Mouse (Mus musculus): Measurements from ENCODE around the gene BC024978.
"Not testable (repeated sequence)": the region's sequence is repeated elsewhere in the genome, so short reads cannot be mapped to it uniquely, and the experiment has no call there.

BC024978 gene

DNA sequence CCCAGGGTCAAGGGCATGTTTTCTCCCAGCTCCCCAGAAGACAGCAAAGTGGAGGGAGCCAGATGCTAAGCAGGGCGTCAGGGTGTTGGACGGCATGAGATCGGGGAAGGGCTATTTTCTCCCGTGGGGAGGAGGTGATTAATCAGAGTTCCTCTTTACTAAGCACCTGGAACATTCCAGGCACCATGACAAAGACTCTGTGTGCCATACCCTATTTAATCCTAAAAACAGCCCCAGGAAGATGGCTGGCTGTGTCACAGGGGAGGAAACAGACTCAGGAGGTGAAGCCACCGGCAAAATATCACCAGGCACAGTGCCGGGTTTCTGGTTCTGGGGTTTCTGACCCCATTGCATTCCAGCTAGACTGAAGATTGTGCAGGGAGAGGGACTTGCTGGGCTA lies 26.4 kb downstream of the BC024978 start:
- in situ Hi-C loops (cut with MboI; ENCODE audit: low sequenced_read_pairs): no loop called here

DNA sequence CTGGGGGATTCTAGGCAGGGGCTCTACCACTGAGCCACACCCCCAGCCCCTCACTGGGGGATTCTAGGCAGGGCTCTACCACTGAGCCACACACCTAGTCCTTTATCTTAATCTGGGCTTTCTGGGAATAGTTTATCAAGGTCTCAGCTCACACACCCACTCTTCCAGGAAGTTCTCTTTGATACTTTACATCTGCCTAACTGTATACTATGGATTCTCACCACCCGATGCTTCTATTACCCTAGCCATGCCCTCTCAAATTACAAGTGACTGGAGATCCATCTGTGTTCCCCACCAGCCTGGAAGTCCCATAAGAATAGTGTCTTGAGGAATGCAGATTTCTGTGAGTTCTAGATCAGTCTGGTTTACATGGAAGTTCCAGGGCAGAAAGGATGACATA lies 27.0 kb downstream of the BC024978 start:
- in situ Hi-C loops (cut with MboI; ENCODE audit: low sequenced_read_pairs): no loop called here

DNA sequence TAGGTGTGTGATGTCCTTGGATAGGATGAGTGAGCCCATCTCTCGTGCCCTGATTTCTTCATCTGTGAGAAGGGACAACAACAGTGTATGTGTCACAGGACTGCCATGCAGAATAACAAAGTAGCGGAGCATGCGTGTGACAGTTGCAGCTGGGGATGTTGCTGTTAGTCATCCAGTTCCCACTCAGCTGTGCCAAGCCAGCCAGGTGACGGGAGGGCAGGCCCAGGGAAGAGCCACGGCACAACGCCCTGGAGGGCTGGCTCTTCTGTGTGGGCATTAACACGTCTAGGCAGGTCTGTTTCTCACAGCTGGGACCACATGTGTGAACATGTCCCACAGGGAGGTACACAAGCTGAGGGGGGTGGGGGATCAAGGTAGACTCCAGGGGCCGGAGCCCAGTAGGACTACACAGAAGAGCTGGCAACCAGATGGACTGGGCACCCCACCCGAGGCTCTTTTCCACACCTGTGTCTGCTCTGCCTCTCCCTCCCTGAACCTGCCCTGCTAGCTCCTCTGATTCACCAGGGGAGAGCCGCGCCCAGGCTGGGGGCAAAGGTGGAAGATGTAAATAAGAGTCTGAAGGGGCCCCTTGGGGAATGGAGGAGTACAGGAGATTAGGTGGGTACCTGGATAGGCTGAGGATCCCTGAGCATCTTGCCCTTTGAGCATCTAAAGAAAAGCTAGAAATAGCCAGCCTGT lies 29.4 kb downstream of the BC024978 start:
- in situ Hi-C loops (cut with MboI; ENCODE audit: low sequenced_read_pairs): no loop called here

DNA sequence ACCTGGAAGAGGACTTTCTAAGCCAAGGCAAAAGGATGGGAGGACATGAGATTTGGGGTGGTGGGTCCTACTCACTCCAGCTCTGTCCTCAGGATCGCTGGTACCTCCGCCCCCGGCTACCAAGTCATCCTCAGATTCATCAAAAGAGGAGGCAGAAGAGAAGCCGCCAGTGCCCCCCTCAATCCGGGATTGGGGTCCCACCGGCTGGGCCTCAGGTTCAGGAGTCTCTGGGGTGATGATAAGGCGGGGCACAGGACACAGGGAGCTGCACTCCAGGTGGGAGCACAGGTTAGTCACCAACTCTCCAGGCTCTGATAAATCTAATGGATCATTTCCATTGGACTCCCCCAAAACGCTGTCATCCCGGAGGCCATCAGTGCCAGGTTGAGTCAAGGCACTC lies 31.7 kb downstream of the BC024978 start:
- in situ Hi-C loops (cut with MboI; ENCODE audit: low sequenced_read_pairs): no loop called here

DNA sequence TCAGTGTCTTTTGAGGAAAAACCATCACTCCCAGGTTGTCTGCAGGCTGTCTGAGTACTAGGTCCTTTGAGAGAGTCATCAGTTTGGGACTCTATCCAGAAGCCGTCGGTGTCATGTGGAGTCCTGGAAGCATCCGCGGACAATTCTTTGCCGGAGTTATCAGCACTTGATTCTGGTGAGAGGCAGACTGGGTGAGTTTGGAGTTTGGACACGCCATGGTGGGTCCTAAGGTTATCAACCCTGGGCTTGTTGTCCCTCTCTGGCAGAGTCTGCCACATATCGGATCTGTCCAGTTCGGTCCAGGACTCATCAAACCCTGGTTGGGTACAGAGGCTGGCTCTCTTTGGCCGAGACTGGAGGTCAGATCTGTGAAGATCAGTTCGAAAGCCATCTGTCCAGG lies 32.1 kb downstream of the BC024978 start:
- in situ Hi-C loops (cut with MboI; ENCODE audit: low sequenced_read_pairs): no loop called here

DNA sequence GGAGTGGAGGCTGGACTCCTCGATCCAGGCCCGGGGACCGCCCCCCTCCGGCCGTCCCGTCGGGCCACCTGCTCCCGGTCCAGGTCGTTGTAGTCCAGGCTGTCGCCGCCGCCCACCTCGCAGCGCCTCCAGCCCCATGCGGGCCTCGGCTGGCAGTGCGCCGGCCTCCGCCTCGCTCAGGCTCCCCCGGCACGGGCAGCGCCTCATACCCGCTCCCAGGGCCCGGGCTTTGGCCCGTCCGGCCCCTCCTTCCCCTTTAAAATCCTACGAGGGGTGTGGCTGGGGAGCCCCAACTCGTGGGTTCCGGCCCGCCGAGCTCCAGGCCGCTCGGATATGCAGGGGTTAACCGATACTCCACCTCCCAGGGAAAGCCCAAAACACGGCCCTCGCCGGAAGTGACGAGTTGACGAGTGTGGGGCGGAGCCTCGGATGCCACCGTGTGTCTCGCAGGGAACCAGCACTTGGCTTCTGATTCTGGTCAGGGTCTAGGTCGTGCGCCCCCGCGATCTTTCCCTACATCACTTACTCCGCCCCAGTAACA lies 32.8 kb downstream of the BC024978 start, which contains the start of gene Itpkc:
Gene Itpkc (minus strand): TSS at position 381 of the 541 bp plus-strand sequence.
- in situ Hi-C loops (cut with MboI; ENCODE audit: low sequenced_read_pairs): no loop called here

DNA sequence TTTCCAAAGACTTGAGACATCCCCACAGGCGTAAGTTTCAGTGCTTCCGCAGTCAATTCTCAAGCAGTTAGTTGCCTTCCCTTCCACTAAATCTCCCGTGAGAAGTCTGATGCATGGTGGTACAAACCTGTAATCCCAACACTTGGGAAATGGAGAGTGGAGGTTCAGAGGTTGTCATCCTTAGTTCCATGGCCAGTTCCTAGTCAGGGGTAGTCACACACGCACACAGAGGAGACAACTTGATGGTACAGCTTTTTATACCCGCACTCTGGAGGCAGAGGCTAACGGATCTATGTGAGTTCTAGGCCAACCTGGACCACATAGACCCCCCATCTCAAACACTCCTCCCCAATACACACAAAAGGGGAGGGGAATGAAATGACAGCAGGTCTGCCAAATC lies 33.3 kb downstream of the BC024978 start:
- in situ Hi-C loops (cut with MboI; ENCODE audit: low sequenced_read_pairs): no loop called here

DNA sequence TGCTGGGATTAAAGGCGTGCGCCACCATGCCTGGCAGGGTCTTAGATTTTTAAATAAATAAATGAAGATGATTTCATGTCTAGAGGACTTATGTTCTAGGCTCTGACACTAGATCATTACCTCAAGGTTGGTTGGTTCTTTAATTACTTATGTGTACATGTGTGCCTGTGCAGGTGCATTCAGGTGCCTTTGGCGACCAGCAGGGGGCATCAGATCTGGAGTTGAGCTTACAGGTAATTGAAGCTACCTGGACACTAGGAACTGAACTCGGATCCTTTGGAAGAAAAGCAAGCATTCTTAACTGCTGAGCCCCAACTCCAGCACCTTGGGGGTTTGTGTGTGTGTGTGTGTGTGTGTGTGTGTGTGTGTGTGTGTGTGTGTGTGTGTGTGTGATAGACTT lies 35.2 kb downstream of the BC024978 start:
- in situ Hi-C loops (cut with MboI; ENCODE audit: low sequenced_read_pairs): no loop called here

DNA sequence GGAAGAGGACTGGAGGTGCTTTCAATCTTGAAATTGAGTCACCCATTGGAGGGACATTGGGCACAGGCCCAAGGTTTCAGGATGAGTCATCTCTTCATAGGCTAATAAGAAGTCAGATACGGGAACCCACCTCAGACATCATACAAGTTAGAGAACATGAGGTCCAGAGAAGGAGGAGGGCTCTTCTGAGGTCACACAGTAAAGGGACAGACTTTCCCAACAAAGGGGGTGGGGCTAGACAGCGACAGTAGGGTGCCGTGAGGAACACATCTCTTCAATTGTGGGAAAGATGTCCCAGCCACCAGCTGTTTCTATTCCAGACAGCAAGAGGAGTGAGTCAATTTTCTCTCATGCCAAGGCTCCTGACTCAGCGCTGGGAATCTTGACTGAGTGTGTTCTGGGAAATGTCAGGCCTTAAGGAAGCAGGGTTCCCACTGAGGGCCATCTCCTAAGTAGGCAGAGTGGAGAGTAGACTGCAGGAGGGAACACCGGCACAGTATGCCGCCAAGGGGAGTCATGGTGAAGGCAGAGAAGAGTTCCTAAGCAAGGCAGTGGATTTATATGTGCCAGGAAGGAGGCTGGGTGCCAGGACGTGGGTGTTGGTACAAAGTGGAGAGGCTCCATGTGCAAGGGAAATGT lies 36.2 kb downstream of the BC024978 start:
- in situ Hi-C loops (cut with MboI; ENCODE audit: low sequenced_read_pairs): no loop called here

DNA sequence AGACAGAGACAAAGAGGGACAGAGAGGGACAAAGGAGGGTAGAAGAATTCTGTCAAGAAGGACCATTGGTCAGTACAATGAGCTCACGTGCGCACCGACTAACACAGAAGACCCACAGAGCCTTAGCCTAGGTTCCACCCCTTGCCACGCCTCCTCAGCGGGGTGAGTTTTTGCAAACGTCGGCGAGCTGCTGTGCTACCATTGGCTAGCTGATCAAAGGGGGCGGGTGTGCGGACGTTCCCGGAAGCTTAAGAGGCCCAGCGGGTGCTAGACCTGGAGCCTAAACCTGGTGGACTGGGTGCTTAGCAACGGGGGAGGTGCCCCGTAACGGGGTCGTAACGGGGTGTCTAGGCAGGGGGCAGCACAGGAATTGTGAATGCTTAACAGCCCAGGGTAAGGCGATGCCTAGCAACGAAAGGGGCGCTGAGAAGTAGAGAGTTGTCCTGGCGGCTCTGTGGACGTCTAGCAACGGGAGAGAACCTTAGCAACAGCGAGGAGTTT lies 37.2 kb downstream of the BC024978 start, which contains the start of gene Coq8b:
Gene Coq8b (plus strand): TSS at position 243 of the 501 bp plus-strand sequence.
- in situ Hi-C loops (cut with MboI; ENCODE audit: low sequenced_read_pairs): no loop called here

DNA sequence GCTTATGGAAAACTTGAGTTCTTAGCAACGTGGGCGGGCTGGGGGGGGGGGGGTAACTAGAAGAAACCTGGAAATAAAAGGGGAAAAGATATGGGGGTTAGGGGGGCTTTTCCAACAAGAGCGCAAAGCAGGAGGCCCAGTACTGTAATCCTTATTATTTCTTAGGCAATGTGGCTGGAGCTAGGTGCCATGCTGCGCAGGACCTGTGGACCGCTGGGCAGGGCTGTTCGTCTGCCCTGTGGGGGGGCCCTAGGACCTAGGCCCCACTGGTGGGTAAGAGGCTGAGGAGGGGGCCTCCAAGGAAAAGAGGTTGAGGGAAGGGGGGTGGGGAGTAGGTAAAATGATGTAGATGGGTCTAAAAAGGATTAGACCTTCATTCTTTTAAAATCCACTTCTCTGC lies 37.7 kb downstream of the BC024978 start:
- in situ Hi-C loops (cut with MboI; ENCODE audit: low sequenced_read_pairs): no loop called here

DNA sequence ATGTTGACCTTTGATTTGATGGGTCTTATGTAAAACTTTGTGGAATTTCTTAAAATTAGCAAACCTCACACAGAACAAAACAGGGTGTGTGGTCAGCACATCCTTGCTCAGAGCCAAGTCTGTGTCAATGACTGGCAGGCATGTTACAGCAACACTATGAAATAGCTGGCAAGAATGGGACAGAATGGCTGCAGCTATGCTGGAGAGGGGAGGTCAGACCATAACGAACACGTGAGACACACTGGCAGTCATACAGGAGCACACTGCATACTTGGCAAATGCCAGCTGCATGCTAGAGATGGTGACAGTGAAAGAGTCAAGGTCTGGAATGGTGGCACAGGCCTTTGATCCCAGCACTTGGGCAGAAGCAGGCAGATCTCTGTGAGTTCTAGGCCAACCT lies 40.1 kb downstream of the BC024978 start:
- in situ Hi-C loops (cut with MboI; ENCODE audit: low sequenced_read_pairs): no loop called here

DNA sequence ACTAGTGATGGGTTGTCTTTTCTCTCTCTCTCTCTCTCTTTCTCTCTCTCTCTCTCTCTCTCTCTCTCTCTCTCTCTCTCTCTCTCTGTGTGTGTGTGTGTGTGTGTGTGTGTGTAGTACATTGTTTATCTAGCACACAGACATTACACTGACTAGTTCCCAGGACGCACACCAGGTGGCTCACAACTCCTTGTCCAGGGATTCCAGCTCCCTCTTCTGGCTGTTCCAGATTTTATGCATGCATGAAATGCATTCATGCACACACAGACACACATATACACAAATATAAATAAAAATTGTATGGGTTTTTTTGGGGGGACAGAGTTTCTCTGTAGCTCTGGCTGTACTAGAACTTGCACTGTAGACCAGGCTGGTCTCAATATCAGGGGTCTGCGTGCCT lies 41.9 kb downstream of the BC024978 start:
- in situ Hi-C loops (cut with MboI; ENCODE audit: low sequenced_read_pairs): no loop called here

DNA sequence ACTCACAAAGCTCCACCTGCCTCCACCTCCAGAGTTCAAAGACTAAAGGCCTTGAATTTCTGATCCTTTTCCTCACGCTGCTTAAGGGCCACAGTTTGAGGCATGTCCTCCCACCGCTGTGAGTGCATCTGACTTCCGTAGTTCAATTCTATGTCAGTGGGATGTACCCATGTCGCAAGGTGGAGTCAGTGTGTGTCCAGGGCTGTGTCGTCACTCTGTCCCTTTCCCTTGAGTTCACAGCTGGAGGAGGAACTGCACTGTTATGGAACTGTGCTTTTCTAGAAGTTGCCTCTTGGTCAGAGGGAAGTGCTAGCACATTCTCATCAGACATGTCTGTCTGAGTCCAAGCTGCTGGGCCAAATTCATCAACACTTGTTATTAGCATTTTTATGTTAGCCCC lies 43.0 kb downstream of the BC024978 start:
- in situ Hi-C loops (cut with MboI; ENCODE audit: low sequenced_read_pairs): no loop called here

DNA sequence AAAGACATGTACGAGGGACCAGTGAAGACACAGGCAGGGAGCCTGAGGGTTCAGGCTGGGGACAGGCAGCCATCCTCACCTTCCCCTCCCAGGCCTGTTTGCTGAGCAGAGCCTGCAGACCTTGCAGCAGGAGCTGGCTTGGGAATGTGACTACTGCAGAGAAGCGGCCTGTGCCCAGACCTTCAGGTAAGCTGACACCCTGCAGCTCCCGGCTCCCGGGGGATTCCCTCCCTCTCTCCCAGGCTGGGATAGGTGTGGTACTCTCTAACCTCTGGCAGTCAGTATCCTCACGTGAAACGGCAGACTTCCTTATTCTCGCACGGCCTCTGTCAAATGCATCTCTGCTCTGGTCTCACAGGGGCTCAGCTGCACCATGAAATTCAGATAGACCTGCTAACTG lies 47.6 kb downstream of the BC024978 start:
- in situ Hi-C loops (cut with MboI; ENCODE audit: low sequenced_read_pairs): no loop called here

DNA sequence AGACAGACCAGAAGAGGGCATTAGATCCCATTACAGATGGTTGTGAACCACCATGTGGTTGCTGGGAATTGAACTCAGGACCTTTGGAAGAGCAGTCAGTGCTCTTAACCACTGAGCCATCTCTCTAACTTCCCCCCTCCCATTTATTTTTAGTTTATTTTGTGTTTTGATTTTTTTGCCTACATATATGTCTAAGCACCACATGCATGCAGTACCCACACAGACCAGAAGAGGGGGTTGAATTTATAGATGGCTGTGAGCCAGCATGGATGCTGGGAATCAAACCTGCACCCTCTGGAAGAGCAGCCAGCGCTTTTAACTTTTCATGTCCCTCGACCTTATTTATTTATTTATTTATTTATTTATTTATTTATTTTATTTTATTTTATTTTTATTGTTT lies 48.5 kb downstream of the BC024978 start:
- in situ Hi-C loops (cut with MboI; ENCODE audit: low sequenced_read_pairs): not testable (repeated sequence)

DNA sequence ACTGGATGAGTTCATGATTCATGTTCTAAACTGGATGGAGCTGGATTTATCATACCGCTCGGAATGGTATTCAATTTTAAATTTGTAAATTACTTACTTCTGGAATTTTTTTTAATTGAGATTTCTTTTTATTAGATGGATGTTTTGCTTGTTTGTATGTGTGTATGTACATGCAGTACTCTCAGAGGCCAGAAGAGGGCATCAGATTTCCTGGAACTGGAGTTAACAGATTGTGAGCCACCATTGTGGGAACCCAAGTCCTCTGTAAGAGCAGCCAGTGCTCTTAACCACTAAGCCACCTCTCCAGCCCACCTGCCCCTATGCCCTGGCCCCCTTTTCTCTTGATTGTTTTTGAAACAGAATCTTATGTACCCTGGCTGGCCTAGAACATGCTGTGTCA lies 53.6 kb downstream of the BC024978 start:
- in situ Hi-C loops (cut with MboI; ENCODE audit: low sequenced_read_pairs): no loop called here

DNA sequence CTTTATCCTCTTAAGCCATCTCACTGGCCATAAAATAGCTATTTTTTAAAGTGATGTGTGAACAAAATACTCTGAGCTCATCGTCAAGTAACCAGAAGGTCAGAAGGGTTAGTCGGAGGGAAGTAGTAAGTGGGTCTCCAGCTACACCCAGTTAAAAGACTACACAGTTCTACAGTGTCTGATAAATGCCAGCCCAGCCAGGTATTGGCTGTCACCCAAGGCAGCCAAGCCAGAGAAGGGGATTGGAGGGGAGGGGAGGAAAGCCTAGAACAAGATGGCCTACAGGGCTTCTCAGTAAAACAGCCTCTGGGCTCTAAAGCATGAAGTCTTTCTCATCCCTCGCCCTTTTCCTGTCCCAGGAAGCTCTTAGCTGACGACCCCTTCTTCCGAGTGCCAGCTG lies 54.3 kb downstream of the BC024978 start:
- in situ Hi-C loops (cut with MboI; ENCODE audit: low sequenced_read_pairs): no loop called here

DNA sequence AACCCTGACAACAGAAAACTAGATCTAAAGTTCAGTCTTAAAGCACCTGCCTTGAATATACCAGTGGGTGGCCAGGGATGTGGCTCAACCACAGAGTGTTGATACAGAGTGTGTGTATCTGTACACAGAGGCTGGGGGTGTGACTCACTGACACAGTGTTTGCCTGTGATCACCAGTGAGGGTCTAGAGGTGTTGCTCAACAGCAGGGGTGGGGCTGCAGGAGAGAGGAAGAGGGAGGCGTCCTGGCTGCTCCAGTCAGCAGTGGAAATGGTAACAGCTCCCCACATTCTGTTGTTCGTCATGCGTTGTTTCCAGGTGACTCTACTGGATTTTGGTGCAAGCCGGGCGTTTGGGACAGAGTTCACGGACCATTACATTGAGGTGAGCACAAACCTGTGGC lies 56.4 kb downstream of the BC024978 start:
- in situ Hi-C loops (cut with MboI; ENCODE audit: low sequenced_read_pairs): no loop called here

DNA sequence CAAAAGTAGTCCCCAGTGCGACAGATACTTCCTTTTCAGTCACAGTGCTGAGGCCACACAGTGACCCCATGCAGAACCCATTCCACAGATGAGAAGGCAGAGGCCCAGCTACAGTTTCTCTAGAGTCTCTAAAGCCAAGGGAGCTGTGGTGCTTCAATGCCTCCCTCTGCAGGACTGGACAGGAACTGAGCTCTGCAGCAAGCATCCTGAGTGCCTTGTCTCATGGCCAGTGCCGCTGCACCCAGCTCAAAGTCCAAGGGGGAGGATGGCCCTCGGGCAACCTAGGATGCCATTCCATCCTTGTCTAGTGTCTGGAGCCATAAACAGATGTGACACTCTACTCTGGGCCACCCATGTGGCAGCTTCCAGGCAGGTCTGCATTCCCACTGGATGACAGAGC lies 60.1 kb downstream of the BC024978 start:
- in situ Hi-C loops (cut with MboI; ENCODE audit: low sequenced_read_pairs): no loop called here

DNA sequence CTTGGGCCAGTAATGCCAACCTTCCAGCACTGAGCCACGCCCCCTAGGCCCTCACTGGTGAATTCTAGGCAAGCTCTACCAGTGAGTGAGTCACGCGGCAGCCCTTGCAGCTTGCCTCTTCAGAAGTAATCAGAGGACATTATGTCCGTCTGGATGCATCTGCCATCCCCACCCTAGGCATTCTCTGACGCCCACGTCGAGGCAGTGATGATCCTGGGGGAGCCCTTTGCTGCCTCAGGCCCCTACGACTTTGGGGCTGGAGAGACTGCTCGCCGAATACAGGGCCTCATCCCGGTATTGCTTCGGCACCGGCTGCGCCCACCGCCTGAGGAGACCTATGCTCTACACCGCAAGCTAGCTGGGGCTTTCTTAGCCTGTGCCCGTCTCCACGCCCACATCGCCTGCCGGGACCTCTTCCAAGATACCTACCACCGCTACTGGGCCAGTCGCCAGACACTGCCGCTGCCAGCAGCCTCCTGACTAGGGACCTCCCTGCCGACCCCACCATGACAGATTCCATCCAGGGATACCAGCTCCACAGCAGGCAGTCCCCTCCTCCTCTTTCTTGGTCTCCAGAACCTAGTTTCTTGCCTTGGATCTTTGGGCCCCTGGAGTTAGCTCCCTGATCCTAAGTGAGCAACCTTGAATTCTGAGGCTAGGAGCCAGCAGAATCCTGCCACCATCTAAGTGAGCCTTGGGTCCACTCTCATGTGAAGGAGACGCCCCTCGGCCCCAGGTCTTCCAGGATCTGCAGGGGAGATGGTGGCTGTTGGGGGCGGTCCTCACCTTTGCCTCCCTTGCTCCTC lies 61.7 kb downstream of the BC024978 start:
- in situ Hi-C loops (cut with MboI; ENCODE audit: low sequenced_read_pairs): no loop called here

DNA sequence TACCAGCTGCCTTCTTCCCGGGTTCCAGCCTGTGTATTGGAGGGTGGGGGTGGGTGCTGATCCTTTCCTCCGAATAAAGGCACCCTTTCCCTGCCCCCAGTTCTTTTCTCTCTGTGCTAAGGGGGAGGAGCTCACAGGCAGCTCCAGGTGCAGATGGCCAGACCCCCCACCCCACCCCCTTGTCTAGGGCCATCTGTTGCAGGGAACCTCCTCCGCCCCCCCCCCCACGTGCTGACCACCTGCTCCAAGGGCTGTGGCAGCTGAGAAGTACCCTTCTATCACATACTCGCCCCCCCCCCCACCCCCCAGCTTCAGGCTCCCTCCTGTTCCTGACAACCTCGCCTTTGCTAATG lies 62.2 kb downstream of the BC024978 start:
- in situ Hi-C loops (cut with MboI; ENCODE audit: low sequenced_read_pairs): no loop called here

All from CH12F3 (cell line).